Mouse (Mus musculus) small intestine, adult 2 months (tissue): ENCODE results near the gene Best2.

Source experiments
- CTCF ChIP-seq: fragments of 200-500 bp; IDR thresholded peaks from 2 replicates; pipeline ENCODE4 v1.5.1; 2012; ENCODE audit warnings: low read depth, mild to moderate bottlenecking, control low read depth, inconsistent platforms, low read length, moderate library complexity, mixed read lengths; ENCODE audit not compliant: insufficient replicate concordance, insufficient read length; ENCODE audit errors: extremely low read depth
- POLR2A ChIP-seq: fragments of 200-500 bp; IDR thresholded peaks from 2 replicates; pipeline ENCODE4 v1.6.1; 2012; ENCODE audit warnings: low read depth, mild to moderate bottlenecking, control low read depth, inconsistent platforms, low read length, moderate library complexity

DNA sequence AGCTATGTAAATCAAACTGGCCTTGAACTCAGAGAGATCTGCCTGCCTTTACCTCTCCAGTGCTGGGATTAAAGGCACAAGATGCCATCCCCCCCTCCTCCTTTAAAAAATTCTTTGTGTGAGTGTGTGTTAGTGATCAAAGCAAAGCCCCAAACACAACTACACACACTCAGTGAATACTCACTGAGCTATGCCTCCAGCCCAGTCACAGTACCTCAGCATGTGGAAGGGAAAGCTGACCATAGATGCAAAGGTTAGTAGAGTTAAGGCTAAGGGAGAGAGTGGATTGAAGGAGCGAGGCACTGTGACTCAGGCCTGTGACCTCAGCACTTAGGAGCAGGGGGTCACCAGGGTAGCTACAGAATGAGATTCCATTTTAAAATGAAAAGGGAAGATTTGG is 41.3 kb downstream of the Best2 start:
- no peak for TF ChIP-seq POLR2A
- TF ChIP-seq CTCF: no peak
